Mouse (Mus musculus) heart, adult 11 months (tissue): ENCODE data around the gene Urm1.

Source experiments
- DNase-seq: peaks from one replicate; pipeline ENCODE4 v3.0.0; 2022

Gene Urm1

GRCm38 (mm10) chr2:29831106-29831505, 11.2 kb downstream of the Urm1 start:
- DNase-seq: no peak

GRCm38 (mm10) chr2:29833796-29834195, 13.9 kb downstream of the Urm1 start:
- no peak for DNase-seq

- no peak for DNase-seq
Measured at GRCm38 (mm10) chr2:29835391-29835899, 15.6 kb downstream of the Urm1 start.

- no peak for DNase-seq
Measured at GRCm38 (mm10) chr2:29839460-29839859, 19.6 kb downstream of the Urm1 start.

GRCm38 (mm10) chr2:29843231-29844105, 23.6 kb downstream of the Urm1 start:
- no peak for DNase-seq

- DNase-seq: no peak
Measured at GRCm38 (mm10) chr2:29844115-29844514, 24.2 kb downstream of the Urm1 start.

GRCm38 (mm10) chr2:29844661-29845060, 24.8 kb downstream of the Urm1 start:
- DNase-seq: no peak

- no peak for DNase-seq
Measured at GRCm38 (mm10) chr2:29845636-29846035, 25.8 kb downstream of the Urm1 start.

- DNase-seq: no peak
Measured at GRCm38 (mm10) chr2:29846061-29846853, 26.4 kb downstream of the Urm1 start.

- no peak for DNase-seq
Measured at GRCm38 (mm10) chr2:29846911-29847310, 27.0 kb downstream of the Urm1 start.

GRCm38 (mm10) chr2:29849041-29849440, 29.2 kb downstream of the Urm1 start:
- DNase-seq: no peak

- no peak for DNase-seq
Measured at GRCm38 (mm10) chr2:29849841-29850480, 30.1 kb downstream of the Urm1 start.

GRCm38 (mm10) chr2:29852957-29853485, 33.1 kb downstream of the Urm1 start:
- DNase-seq: no peak

- no peak for DNase-seq
Measured at GRCm38 (mm10) chr2:29853736-29854135, 33.9 kb downstream of the Urm1 start.

GRCm38 (mm10) chr2:29855585-29856210, 35.8 kb downstream of the Urm1 start:
- no peak for DNase-seq

GRCm38 (mm10) chr2:29856451-29857260, 36.8 kb downstream of the Urm1 start:
- DNase-seq: no peak

GRCm38 (mm10) chr2:29857341-29857740, 37.5 kb downstream of the Urm1 start:
- no peak for DNase-seq

- DNase-seq: no peak
Measured at GRCm38 (mm10) chr2:29857967-29858366, 38.1 kb downstream of the Urm1 start.

GRCm38 (mm10) chr2:29858748-29859473, 39.0 kb downstream of the Urm1 start:
- no peak for DNase-seq

- DNase-seq: no peak
Measured at GRCm38 (mm10) chr2:29865125-29865524, 45.2 kb downstream of the Urm1 start.
